Mouse (Mus musculus) forebrain, embryonic 16.5 days (tissue): ENCODE results near the gene Nxn. TPM values are rescaled to one million over a fixed set of nuclear protein-coding genes. Genes with fewer than 3 reads are reported as not detected.
A peak's percentile ranks its signal among the peaks of the same experiment; 100 is the strongest.

ENCODE experiments used
- ATAC-seq: fragments of 200-750 bp; cut with Nextera tagmentation; 2 replicates; pipeline ENCODE4 v1.8.0; 2017; ENCODE audit warnings: mild to moderate bottlenecking, moderate library complexity
- H3K27ac ChIP-seq: fragments of 300-500 bp; sonication (generic); 2 replicates; pipeline ENCODE4 v1.5.1; 2014; ENCODE audit warnings: low read length, control low read depth
- H3K27me3 ChIP-seq: fragments of 300-500 bp; sonication (generic); replicated peaks from 2 replicates; pipeline ENCODE4 v1.6.1; 2014; ENCODE audit warnings: low read length; ENCODE audit not compliant: control insufficient read depth, insufficient read depth
- H3K36me3 ChIP-seq: fragments of 300-500 bp; sonication (generic); 2 replicates; pipeline ENCODE4 v1.6.1; 2014; ENCODE audit not compliant: control insufficient read depth, insufficient read depth
- H3K4me1 ChIP-seq: fragments of 300-500 bp; sonication (generic); replicated peaks from 2 replicates; pipeline ENCODE4 v1.6.1; 2014; ENCODE audit warnings: low read length; ENCODE audit not compliant: control insufficient read depth, insufficient read depth
- H3K4me2 ChIP-seq: fragments of 300-500 bp; sonication (generic); 2 replicates; pipeline ENCODE4 v1.6.1; 2014; ENCODE audit warnings: mild to moderate bottlenecking, low read length, control low read depth
- H3K4me3 ChIP-seq: fragments of 300-500 bp; sonication (generic); replicated peaks from 2 replicates; pipeline ENCODE4 v1.5.1; 2014; ENCODE audit warnings: mild to moderate bottlenecking, low read length, control low read depth
- H3K9ac ChIP-seq: fragments of 300-500 bp; sonication (generic); replicated peaks from 2 replicates; pipeline ENCODE4 v1.6.1; 2014; ENCODE audit warnings: low read depth, low read length, control low read depth
- H3K9me3 ChIP-seq: fragments of 300-500 bp; sonication (generic); 2 replicates; pipeline ENCODE4 v1.6.1; 2016; ENCODE audit warnings: low read length; ENCODE audit not compliant: control insufficient read depth
- WGBS: fragments of 180-500 bp; shearing (Covaris S2); extraction: QIAGEN DNeasy Blood & Tissue Kit; methylation state at CpG from one replicate; pipeline ENCODE4 v1.1.7; 2014; 5-methylcytosine and 5-hydroxymethylcytosine counted together
- polyA plus RNA-seq: library from polyadenylated mRNA; unstranded; fragments of >200 nt; fragmentation: Nextera tagmentation; extraction: Ambion mirVana; gene quantifications from 2 replicates; pipeline ENCODE4 v1.2.1, GENCODE M21; 2015

The Nxn gene
- polyA plus RNA-seq, 1 experiment from 2014 or later, result 14.5 TPM

GRCm38 (mm10) chr11:76360255-76360654 is 38.7 kb downstream of the Nxn start:
- H3K4me2 ChIP-seq, result no peak overlapping the region
- H3K4me1 ChIP-seq, result peaks cover 23% of the 10 kb centered on the region
- no peaks in the 10 kb centered on the region for H3K27me3 ChIP-seq
- no peak overlapping the region for H3K27ac ChIP-seq
- H3K9me3 ChIP-seq, result no peaks in the 10 kb centered on the region
- no peak for ATAC-seq
- H3K4me3 ChIP-seq, result no peak overlapping the region
- H3K36me3 ChIP-seq, result no peaks in the 10 kb centered on the region
- no peak overlapping the region for H3K9ac ChIP-seq
- WGBS, result 61% methylated on average over 6 of the region's 6 CpGs

DNA sequence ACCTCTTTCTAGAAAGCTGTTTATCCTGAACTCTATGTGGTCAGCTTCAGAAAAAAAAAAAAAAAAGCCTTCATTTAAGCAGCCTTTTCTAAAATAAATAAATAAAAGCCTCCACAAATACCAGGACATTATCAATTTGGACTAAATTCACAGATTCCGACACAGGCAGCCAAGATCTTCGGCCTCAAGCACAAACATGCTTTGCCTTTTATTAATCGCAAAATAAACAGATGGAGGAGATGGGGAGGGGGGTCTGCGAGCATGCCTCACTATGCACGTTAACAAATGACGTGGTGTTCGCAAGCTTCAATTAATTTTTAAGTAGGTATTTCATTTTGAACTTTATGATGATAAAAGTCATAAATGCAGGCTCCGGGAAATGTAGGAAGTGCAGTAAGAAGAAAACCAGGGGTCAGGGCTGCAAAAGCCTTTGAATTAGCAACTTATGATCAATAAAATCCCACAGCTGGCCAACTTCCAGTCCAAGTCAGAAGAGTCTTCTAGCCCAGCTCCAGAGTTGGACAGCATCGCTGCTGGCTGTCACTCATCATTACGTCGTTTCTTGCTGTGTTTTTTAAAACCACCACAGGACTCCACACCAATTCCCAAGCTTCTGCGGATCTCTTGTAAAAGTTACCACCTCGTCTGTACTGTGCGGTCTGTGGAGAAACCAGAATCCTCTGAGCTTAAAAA is 40.2 kb downstream of the Nxn start:
- 20% methylated on average over 14 of the region's 14 CpGs for WGBS
- Histone ChIP-seq H3K4me2 (no peak overlapping the region), H3K4me1 (peaks cover 22% of the 10 kb centered on the region), H3K9ac (no peak overlapping the region), H3K27ac (no peak overlapping the region), H3K27me3 (no peaks in the 10 kb centered on the region), H3K9me3 (no peaks in the 10 kb centered on the region), H3K36me3 (no peaks in the 10 kb centered on the region), H3K4me3 (no peak overlapping the region)
- no peak for ATAC-seq

DNA sequence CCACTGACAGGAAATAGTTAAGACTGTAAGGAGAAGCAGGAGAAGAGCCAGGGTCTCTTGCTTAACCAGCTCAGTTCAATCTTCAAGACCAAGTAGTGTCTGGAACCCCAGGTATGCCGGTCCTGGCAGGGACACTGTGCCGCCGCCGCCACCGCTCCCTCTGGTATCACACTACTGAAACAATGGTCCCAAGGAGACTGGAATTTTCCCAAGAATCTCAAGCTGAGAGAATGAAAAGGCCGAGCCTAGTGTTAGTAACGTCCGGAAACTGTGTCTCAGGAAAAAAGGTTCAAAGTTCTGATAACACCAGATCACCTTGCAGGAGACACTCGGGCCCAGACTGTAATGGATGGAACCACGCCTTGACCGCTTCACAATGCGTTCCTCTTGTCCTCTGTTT is 41.5 kb downstream of the Nxn start:
- ATAC-seq, result no peak
- Histone ChIP-seq H3K36me3 (no peaks in the 10 kb centered on the region), H3K9me3 (no peaks in the 10 kb centered on the region), H3K4me2 (no peak overlapping the region), H3K4me1 (peaks cover 22% of the 10 kb centered on the region), H3K4me3 (no peak overlapping the region), H3K27ac (no peak overlapping the region), H3K9ac (no peak overlapping the region), H3K27me3 (no peaks in the 10 kb centered on the region)
- WGBS, result 43% methylated on average over 12 of the region's 12 CpGs

- H3K27me3 ChIP-seq, result no peaks in the 10 kb centered on the region
- H3K4me1 ChIP-seq, result peaks cover 28% of the 10 kb centered on the region
- no peak overlapping the region for H3K4me3 ChIP-seq
- H3K4me2 ChIP-seq, result no peak overlapping the region
- no peak overlapping the region for H3K27ac ChIP-seq
- ATAC-seq, result no peak
- no peaks in the 10 kb centered on the region for H3K9me3 ChIP-seq
- H3K9ac ChIP-seq, result no peak overlapping the region
- WGBS, result 66% methylated on average over 11 of the region's 11 CpGs
- H3K36me3 ChIP-seq, result no peaks in the 10 kb centered on the region
Measured at GRCm38 (mm10) chr11:76356091-76356490, 42.8 kb downstream of the Nxn start.

- Histone ChIP-seq H3K4me3 (no peak overlapping the region), H3K27me3 (no peaks in the 10 kb centered on the region), H3K4me2 (no peak overlapping the region), H3K27ac (no peak overlapping the region), H3K4me1 (peaks cover 35% of the 10 kb centered on the region), H3K9me3 (no peaks in the 10 kb centered on the region), H3K36me3 (no peaks in the 10 kb centered on the region), H3K9ac (no peak overlapping the region)
- WGBS, result 89% methylated on average over 6 of the region's 6 CpGs
- ATAC-seq, result no peak
Measured at GRCm38 (mm10) chr11:76355425-76355824, 43.5 kb downstream of the Nxn start.

- WGBS, result 43% methylated on average over 16 of the region's 16 CpGs
- H3K27ac ChIP-seq, result no peak overlapping the region
- no peaks in the 10 kb centered on the region for H3K9me3 ChIP-seq
- ATAC-seq, result no peak
- H3K9ac ChIP-seq, result no peak overlapping the region
- peaks cover 33% of the 10 kb centered on the region for H3K4me1 ChIP-seq
- no peak overlapping the region for H3K4me3 ChIP-seq
- no peak overlapping the region for H3K4me2 ChIP-seq
- H3K27me3 ChIP-seq, result no peaks in the 10 kb centered on the region
- H3K36me3 ChIP-seq, result no peaks in the 10 kb centered on the region
Measured at GRCm38 (mm10) chr11:76352861-76353558, 45.9 kb downstream of the Nxn start.

DNA sequence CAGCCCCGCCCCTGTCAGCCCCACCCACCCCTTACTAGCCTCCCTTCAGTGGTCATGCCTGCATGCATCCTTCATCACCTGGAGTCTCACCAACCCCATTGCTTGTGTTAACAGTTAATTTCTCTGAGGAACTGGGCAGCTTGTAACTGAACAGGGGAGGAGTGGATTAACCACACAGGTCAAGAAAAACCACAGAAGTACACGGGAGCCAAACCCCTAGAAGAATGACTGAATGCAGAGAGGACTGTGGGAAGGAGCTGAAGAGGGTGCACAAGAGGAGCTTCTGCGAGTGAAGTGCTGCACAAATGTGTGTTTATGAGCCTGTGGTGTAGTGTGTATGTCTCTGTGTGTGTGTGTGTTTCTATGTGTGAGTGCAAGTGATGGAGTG is 47.3 kb downstream of the Nxn start:
- Histone ChIP-seq H3K4me2 (no peak overlapping the region), H3K27me3 (no peaks in the 10 kb centered on the region), H3K4me1 (peaks cover 32% of the 10 kb centered on the region), H3K4me3 (no peak overlapping the region), H3K9me3 (no peaks in the 10 kb centered on the region), H3K9ac (no peak overlapping the region), H3K27ac (no peak overlapping the region; the same call in 1 of the 2 replicates), H3K36me3 (no peaks in the 10 kb centered on the region)
- no peak for ATAC-seq
- 15% methylated on average over 3 of the region's 3 CpGs for WGBS

DNA sequence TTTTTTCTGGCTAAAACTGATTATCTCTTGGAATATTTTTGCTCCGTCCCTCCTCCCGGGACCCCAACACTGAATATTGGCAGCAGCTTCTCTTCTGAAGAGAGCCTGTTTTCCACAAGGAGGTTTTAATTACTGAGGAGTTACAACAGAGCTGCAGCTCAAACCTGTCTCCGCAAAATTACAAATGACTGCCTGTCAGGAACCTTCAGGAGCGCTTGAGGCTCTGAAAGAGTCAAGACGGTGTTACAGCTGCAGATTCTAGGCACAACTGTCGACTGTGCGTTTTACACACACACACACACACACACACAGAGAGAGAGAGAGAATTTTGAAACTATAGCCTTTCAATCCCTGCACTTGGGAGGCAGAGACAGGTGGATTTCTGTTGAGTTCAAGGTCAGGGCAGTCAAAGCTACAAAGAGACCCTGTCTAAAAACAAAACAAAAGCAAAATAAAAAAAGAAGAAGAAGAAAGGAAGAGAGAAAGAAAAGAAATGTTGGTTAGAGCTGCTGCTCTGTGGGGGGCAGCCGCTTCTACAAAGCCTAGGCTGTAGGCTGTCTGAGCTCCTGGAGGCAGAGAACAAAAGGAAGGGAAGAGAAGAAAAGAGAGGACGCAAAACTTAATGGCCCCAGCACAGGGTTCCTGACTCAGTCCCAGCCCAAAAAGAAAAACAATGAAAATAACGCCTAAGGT is 47.9 kb downstream of the Nxn start:
- Histone ChIP-seq H3K4me1 (peaks cover 32% of the 10 kb centered on the region), H3K4me2 (no peak overlapping the region), H3K9me3 (no peaks in the 10 kb centered on the region), H3K36me3 (no peaks in the 10 kb centered on the region), H3K27ac (peak overlapping the region; percentile 35), H3K4me3 (no peak overlapping the region), H3K9ac (no peak overlapping the region), H3K27me3 (no peaks in the 10 kb centered on the region)
- 9% methylated on average over 10 of the region's 10 CpGs for WGBS
- ATAC-seq, result peak; percentile 68

GRCm38 (mm10) chr11:76349833-76350232 is 49.1 kb downstream of the Nxn start:
- WGBS, result 55% methylated on average over 5 of the region's 5 CpGs
- Histone ChIP-seq H3K4me2 (no peak overlapping the region), H3K9me3 (no peaks in the 10 kb centered on the region), H3K9ac (no peak overlapping the region), H3K27me3 (no peaks in the 10 kb centered on the region), H3K27ac (no peak overlapping the region), H3K4me1 (peaks cover 32% of the 10 kb centered on the region), H3K36me3 (no peaks in the 10 kb centered on the region), H3K4me3 (no peak overlapping the region)
- ATAC-seq, result no peak
